Mouse (Mus musculus): Measurements from ENCODE around the gene Ptpro. TPM values are rescaled to one million over a fixed set of nuclear protein-coding genes. Genes with fewer than 3 reads are reported as not detected.

The Ptpro gene
- polyA plus RNA-seq, 1 experiment from 2014 or later, result 11.5 TPM

DNA sequence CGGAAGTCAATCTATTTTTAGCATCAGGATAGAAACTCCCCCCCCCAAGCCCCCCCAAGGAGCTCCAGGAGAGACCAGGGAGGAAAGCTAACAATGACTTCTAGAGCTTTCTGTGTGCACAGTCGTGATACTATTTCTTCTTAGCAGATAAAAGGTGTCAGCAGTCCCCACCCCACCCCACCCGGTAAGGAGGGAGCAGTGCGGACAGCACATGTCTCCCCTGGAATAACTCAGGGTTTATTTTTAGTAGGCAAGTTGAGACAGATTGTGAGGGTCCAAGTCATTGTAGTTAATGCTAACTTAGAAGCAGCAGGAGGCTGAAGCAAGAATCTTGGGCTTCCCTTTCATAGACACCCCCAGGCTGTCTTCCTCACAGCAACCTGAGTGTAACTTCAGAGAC lies 63.1 kb downstream of the Ptpro start:
- ATAC-seq (ENCODE audit: low FRiP score, low TSS enrichment), result no peak
- no peak overlapping the region for H3K4me3 ChIP-seq (ENCODE audit: low read length)
- H3K27ac ChIP-seq (ENCODE audit: low read depth, low read length), result no peak overlapping the region
- WGBS, result 52% methylated on average over 4 of the region's 4 CpGs
- H3K9ac ChIP-seq (ENCODE audit: low read depth, low read length), result no peak overlapping the region
- no peaks in the 10 kb centered on the region for H3K36me3 ChIP-seq (ENCODE audit: control insufficient read depth, insufficient read depth, low read length)
- H3K9me3 ChIP-seq (ENCODE audit: control insufficient read depth, low read length), result peaks cover 6% of the 10 kb centered on the region; the same call in 1 of the 2 replicates
- no peaks in the 10 kb centered on the region for H3K27me3 ChIP-seq (ENCODE audit: control insufficient read depth, insufficient read depth, low read length)
- no peaks in the 10 kb centered on the region for H3K4me1 ChIP-seq (ENCODE audit: control insufficient read depth, insufficient read depth, low read length)
- no peak overlapping the region for H3K4me2 ChIP-seq (replicated peaks; ENCODE audit: low read depth, low read length)

- Histone ChIP-seq H3K9ac (ENCODE audit: low read depth, low read length) (no peak overlapping the region), H3K27me3 (ENCODE audit: control insufficient read depth, insufficient read depth, low read length) (no peaks in the 10 kb centered on the region), H3K4me3 (ENCODE audit: low read length) (no peak overlapping the region), H3K4me1 (ENCODE audit: control insufficient read depth, insufficient read depth, low read length) (no peaks in the 10 kb centered on the region), H3K4me2 (replicated peaks; ENCODE audit: low read depth, low read length) (no peak overlapping the region), H3K36me3 (ENCODE audit: control insufficient read depth, insufficient read depth, low read length) (no peaks in the 10 kb centered on the region), H3K9me3 (ENCODE audit: control insufficient read depth, low read length) (peaks cover 6% of the 10 kb centered on the region; the same call in 1 of the 2 replicates), H3K27ac (ENCODE audit: low read depth, low read length) (no peak overlapping the region)
- no peak for ATAC-seq (ENCODE audit: low FRiP score, low TSS enrichment)
- WGBS, result 79% methylated on average over 6 of the region's 6 CpGs
These were observed 64.2 kb downstream of the Ptpro start for GRCm38 (mm10) chr6:137316358-137316757.

DNA sequence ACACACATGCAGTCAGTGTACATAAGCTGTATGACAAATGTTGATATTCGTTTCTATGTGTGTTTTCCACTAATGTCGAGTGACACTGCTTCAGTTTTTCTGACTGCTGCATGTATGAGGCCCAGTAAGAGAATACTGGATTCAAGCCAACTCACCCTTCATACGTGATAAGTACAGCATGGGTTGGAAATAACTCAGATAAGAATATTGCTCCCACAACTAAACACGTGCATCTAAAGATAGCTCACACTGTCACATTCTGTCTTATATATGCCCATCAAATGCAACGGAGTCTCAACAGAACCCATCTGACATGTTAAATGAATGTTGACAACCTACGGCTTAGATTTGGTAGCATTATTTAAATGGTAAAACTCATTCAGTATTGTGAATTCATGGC lies 65.4 kb downstream of the Ptpro start:
- Histone ChIP-seq H3K4me3 (ENCODE audit: low read length) (no peak overlapping the region), H3K36me3 (ENCODE audit: control insufficient read depth, insufficient read depth, low read length) (no peaks in the 10 kb centered on the region), H3K9ac (ENCODE audit: low read depth, low read length) (no peak overlapping the region), H3K27ac (ENCODE audit: low read depth, low read length) (no peak overlapping the region), H3K9me3 (ENCODE audit: control insufficient read depth, low read length) (peaks cover 2% of the 10 kb centered on the region; the same call in 1 of the 2 replicates), H3K4me1 (ENCODE audit: control insufficient read depth, insufficient read depth, low read length) (no peaks in the 10 kb centered on the region), H3K4me2 (replicated peaks; ENCODE audit: low read depth, low read length) (no peak overlapping the region), H3K27me3 (ENCODE audit: control insufficient read depth, insufficient read depth, low read length) (no peaks in the 10 kb centered on the region)
- ATAC-seq (ENCODE audit: low FRiP score, low TSS enrichment), result no peak
- WGBS, result 85% methylated on average over 6 of the region's 6 CpGs

DNA sequence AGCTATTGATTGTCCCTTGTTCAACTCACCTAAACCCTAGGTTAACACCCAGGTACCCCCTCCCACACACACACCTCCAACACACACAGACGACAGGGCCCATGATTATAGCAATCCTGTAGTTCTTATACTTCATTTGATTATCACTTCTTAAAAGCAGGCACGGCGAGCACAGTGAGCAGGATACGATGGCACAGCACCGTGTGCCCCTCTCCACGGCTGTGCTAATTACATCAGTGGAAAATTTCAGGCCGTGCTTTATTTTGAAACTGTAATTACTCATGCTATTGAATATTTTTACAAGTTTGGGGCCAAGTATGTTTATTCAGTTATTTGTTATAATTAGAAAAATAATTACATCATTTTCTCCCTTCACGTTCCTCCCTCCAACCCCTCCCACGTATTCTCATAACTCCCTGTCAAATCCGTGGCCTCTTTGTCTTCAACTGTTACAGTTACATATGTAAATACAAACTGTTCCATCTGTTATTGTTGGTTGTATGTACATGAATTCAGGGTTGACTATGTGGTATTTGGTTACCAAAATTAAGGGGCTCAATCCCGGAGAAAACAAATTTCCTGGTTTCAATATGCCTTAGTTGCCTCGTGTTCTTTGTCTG lies 66.2 kb downstream of the Ptpro start:
- H3K27me3 ChIP-seq (ENCODE audit: control insufficient read depth, insufficient read depth, low read length), result no peaks in the 10 kb centered on the region
- no peaks in the 10 kb centered on the region for H3K9me3 ChIP-seq (ENCODE audit: control insufficient read depth, low read length)
- H3K4me2 ChIP-seq (replicated peaks; ENCODE audit: low read depth, low read length), result no peak overlapping the region
- H3K4me3 ChIP-seq (ENCODE audit: low read length), result no peak overlapping the region
- H3K27ac ChIP-seq (ENCODE audit: low read depth, low read length), result no peak overlapping the region
- WGBS, result 87% methylated on average over 12 of the region's 12 CpGs
- H3K9ac ChIP-seq (ENCODE audit: low read depth, low read length), result no peak overlapping the region
- H3K36me3 ChIP-seq (ENCODE audit: control insufficient read depth, insufficient read depth, low read length), result no peaks in the 10 kb centered on the region
- H3K4me1 ChIP-seq (ENCODE audit: control insufficient read depth, insufficient read depth, low read length), result no peaks in the 10 kb centered on the region
- no peak for ATAC-seq (ENCODE audit: low FRiP score, low TSS enrichment)

GRCm38 (mm10) chr6:137319658-137320057 lies 67.5 kb downstream of the Ptpro start:
- Histone ChIP-seq H3K27me3 (ENCODE audit: control insufficient read depth, insufficient read depth, low read length) (no peaks in the 10 kb centered on the region), H3K4me2 (replicated peaks; ENCODE audit: low read depth, low read length) (no peak overlapping the region), H3K36me3 (ENCODE audit: control insufficient read depth, insufficient read depth, low read length) (no peaks in the 10 kb centered on the region), H3K9me3 (ENCODE audit: control insufficient read depth, low read length) (no peaks in the 10 kb centered on the region), H3K4me1 (ENCODE audit: control insufficient read depth, insufficient read depth, low read length) (no peaks in the 10 kb centered on the region), H3K9ac (ENCODE audit: low read depth, low read length) (no peak overlapping the region), H3K27ac (ENCODE audit: low read depth, low read length) (no peak overlapping the region), H3K4me3 (ENCODE audit: low read length) (no peak overlapping the region)
- WGBS, result 55% methylated on average over 1 of the region's 1 CpGs
- ATAC-seq (ENCODE audit: low FRiP score, low TSS enrichment), result no peak

GRCm38 (mm10) chr6:137327718-137328117 lies 75.6 kb downstream of the Ptpro start:
- Histone ChIP-seq H3K27me3 (ENCODE audit: control insufficient read depth, insufficient read depth, low read length) (no peaks in the 10 kb centered on the region), H3K4me1 (ENCODE audit: control insufficient read depth, insufficient read depth, low read length) (no peaks in the 10 kb centered on the region), H3K9me3 (ENCODE audit: control insufficient read depth, low read length) (no peaks in the 10 kb centered on the region), H3K4me2 (replicated peaks; ENCODE audit: low read depth, low read length) (no peak overlapping the region), H3K27ac (ENCODE audit: low read depth, low read length) (no peak overlapping the region), H3K9ac (ENCODE audit: low read depth, low read length) (no peak overlapping the region), H3K36me3 (ENCODE audit: control insufficient read depth, insufficient read depth, low read length) (no peaks in the 10 kb centered on the region), H3K4me3 (ENCODE audit: low read length) (no peak overlapping the region)
- 55% methylated on average over 9 of the region's 9 CpGs for WGBS
- no peak for ATAC-seq (ENCODE audit: low FRiP score, low TSS enrichment)

DNA sequence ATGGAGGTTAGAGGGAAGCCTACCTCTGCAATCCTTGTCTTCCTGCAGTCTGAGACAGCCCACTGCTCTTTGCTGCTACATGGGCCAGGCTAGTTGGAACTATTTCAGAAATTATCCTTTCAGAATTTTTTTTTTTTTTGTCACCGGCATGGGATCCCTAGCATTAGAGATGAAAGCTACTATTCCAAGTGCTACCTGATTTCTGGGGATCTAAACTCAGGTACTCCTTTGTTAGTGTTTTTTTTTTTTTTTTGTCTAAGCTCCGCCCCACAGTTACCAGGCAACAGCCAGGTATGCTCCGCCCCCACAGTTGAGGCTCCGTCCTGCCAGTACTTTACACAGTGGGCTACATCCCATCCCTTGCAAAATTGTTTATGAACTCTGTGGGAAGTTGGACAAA lies 76.1 kb downstream of the Ptpro start:
- 79% methylated on average over 4 of the region's 4 CpGs for WGBS
- no peaks in the 10 kb centered on the region for H3K27me3 ChIP-seq (ENCODE audit: control insufficient read depth, insufficient read depth, low read length)
- H3K27ac ChIP-seq (ENCODE audit: low read depth, low read length), result no peak overlapping the region
- H3K4me2 ChIP-seq (replicated peaks; ENCODE audit: low read depth, low read length), result no peak overlapping the region
- no peaks in the 10 kb centered on the region for H3K36me3 ChIP-seq (ENCODE audit: control insufficient read depth, insufficient read depth, low read length)
- no peak for ATAC-seq (ENCODE audit: low FRiP score, low TSS enrichment)
- no peak overlapping the region for H3K4me3 ChIP-seq (ENCODE audit: low read length)
- no peaks in the 10 kb centered on the region for H3K4me1 ChIP-seq (ENCODE audit: control insufficient read depth, insufficient read depth, low read length)
- no peaks in the 10 kb centered on the region for H3K9me3 ChIP-seq (ENCODE audit: control insufficient read depth, low read length)
- no peak overlapping the region for H3K9ac ChIP-seq (ENCODE audit: low read depth, low read length)

DNA sequence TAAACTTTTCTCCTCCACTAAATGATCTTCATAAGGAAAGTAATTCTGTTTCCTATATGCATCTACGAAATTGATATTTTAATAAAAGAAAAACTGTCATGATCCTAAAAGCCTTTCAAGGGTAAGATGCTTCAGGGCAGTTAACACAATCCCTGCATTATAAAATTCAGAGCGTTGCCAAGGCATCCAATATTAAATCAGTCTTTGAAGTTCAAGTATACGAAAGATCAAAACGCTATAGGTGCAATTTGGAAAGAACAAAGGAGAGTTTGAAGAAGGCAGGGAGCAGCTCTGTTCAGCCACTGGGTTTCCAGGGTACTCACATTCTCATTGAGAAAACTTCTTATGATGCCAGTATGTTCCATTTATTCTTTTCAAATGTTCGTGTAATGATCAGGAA lies 78.7 kb downstream of the Ptpro start:
- Histone ChIP-seq H3K27me3 (ENCODE audit: control insufficient read depth, insufficient read depth, low read length) (no peaks in the 10 kb centered on the region), H3K9ac (ENCODE audit: low read depth, low read length) (no peak overlapping the region), H3K9me3 (ENCODE audit: control insufficient read depth, low read length) (no peaks in the 10 kb centered on the region), H3K27ac (ENCODE audit: low read depth, low read length) (no peak overlapping the region), H3K4me1 (ENCODE audit: control insufficient read depth, insufficient read depth, low read length) (no peaks in the 10 kb centered on the region), H3K4me2 (replicated peaks; ENCODE audit: low read depth, low read length) (no peak overlapping the region), H3K36me3 (ENCODE audit: control insufficient read depth, insufficient read depth, low read length) (no peaks in the 10 kb centered on the region), H3K4me3 (ENCODE audit: low read length) (no peak overlapping the region)
- no peak for ATAC-seq (ENCODE audit: low FRiP score, low TSS enrichment)
- WGBS, result 57% methylated on average over 5 of the region's 5 CpGs

DNA sequence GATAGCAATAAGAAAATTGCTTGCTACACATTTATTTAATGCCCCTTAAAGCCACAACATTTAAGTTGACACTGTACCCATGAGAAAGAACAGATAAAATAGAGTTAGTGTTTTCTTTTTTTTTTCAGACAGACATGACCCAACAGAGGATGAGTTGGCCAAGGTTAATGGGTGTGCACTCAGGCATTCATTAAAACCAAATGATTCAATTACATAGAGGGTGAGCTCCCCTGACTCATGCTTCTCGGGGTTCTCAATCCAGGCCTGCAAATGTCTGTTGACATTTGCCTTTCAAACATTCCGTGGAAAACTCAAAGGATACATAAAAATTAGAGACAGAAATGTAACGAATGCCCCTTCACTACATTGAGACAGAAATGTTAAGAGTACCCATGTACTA lies 79.7 kb downstream of the Ptpro start:
- Histone ChIP-seq H3K36me3 (ENCODE audit: control insufficient read depth, insufficient read depth, low read length) (no peaks in the 10 kb centered on the region), H3K4me2 (replicated peaks; ENCODE audit: low read depth, low read length) (no peak overlapping the region), H3K4me3 (ENCODE audit: low read length) (no peak overlapping the region), H3K27me3 (ENCODE audit: control insufficient read depth, insufficient read depth, low read length) (no peaks in the 10 kb centered on the region), H3K9ac (ENCODE audit: low read depth, low read length) (no peak overlapping the region), H3K27ac (ENCODE audit: low read depth, low read length) (no peak overlapping the region), H3K9me3 (ENCODE audit: control insufficient read depth, low read length) (no peaks in the 10 kb centered on the region), H3K4me1 (ENCODE audit: control insufficient read depth, insufficient read depth, low read length) (no peaks in the 10 kb centered on the region)
- 64% methylated on average over 3 of the region's 3 CpGs for WGBS
- no peak for ATAC-seq (ENCODE audit: low FRiP score, low TSS enrichment)
